Mouse (Mus musculus) C2C12 (cell line): ENCODE results near the gene Usp49. TPM values are rescaled to one million over a fixed set of nuclear protein-coding genes. Genes with fewer than 3 reads are reported as not detected.

Experiments
- H3K27me3 ChIP-seq: one replicate; pipeline ENCODE4 v1.6.1; 2011; ENCODE audit not compliant: control insufficient read depth, insufficient read depth, insufficient read length
- H3K36me3 ChIP-seq: one replicate; pipeline ENCODE4 v1.6.1; 2011; ENCODE audit not compliant: control insufficient read depth, insufficient read depth
- H3K4me3 ChIP-seq: one replicate; pipeline ENCODE4 v1.5.1; 2011; ENCODE audit warnings: mild to moderate bottlenecking, control low read depth; ENCODE audit not compliant: poor library complexity, insufficient read depth, severe bottlenecking
- H3K79me2 ChIP-seq: one replicate; pipeline ENCODE4 v1.6.1; 2011; ENCODE audit not compliant: control insufficient read depth, insufficient read depth
- H3K79me3 ChIP-seq: one replicate; pipeline ENCODE4 v1.6.1; 2011; ENCODE audit warnings: low read depth, control low read depth
- H3ac ChIP-seq: one replicate; pipeline ENCODE3; 2011; ENCODE audit warnings: low read depth; ENCODE audit not compliant: control insufficient read depth, insufficient read length
- CEBPB ChIP-seq: IDR thresholded peaks from one replicate; pipeline ENCODE4 v1.6.1; 2011; ENCODE audit warnings: low read depth, mild to moderate bottlenecking, control low read depth, moderate library complexity
- CTCF ChIP-seq: IDR thresholded peaks from one replicate; pipeline ENCODE4 v1.5.1; 2011; ENCODE audit not compliant: control insufficient read depth, insufficient read depth, insufficient read length
- FOSL1 ChIP-seq: IDR thresholded peaks from one replicate; pipeline ENCODE4 v1.8.0; 2011; ENCODE audit warnings: mild to moderate bottlenecking, low read length; ENCODE audit not compliant: poor library complexity, insufficient read depth, severe bottlenecking
- MAX ChIP-seq: IDR thresholded peaks from one replicate; pipeline ENCODE4 v1.6.1; 2011; ENCODE audit warnings: mild to moderate bottlenecking, control low read depth
- MYOD1 ChIP-seq: IDR thresholded peaks from one replicate; pipeline ENCODE4 v1.6.1; 2011; ENCODE audit warnings: low read depth; ENCODE audit not compliant: control insufficient read depth, insufficient read length
- MYOG ChIP-seq: IDR thresholded peaks from one replicate; pipeline ENCODE4 v1.6.1; 2011; ENCODE audit not compliant: control insufficient read depth, insufficient read length; ENCODE audit errors: extremely low read depth
- USF1 ChIP-seq: IDR thresholded peaks from one replicate; pipeline ENCODE4 v1.6.1; 2011; ENCODE audit warnings: low read depth, mild to moderate bottlenecking, control low read depth, moderate library complexity
- polyA plus RNA-seq: library from polyadenylated mRNA; unstranded; fragments of >200 nt; fragmentation: generic; extraction: Trizol; gene quantifications from one replicate; pipeline ENCODE4 v1.2.1, GENCODE M21; 2012; ENCODE audit warnings: missing spikeins

Gene Usp49
- polyA plus RNA-seq, 1 experiment, result 3.2 TPM

- H3K79me3 ChIP-seq, result no peaks in the 10 kb centered on the region
- TF ChIP-seq CEBPB (no peak), MAX (no peak), USF1 (no peak), CTCF (no peak), MYOD1 (no peak), MYOG (no peak), FOSL1 (no peak)
- H3K79me2 ChIP-seq, result no peaks in the 10 kb centered on the region
- no peaks in the 10 kb centered on the region for H3K27me3 ChIP-seq
- peak overlapping the region; percentile 43 for H3ac ChIP-seq
- H3K4me3 ChIP-seq, result no peak overlapping the region
- no peaks in the 10 kb centered on the region for H3K36me3 ChIP-seq
Measured at GRCm38 (mm10) chr17:47693671-47694441, 63.4 kb downstream of the Usp49 start.

- H3ac ChIP-seq, result peak within 1 kb of the TSS; percentile 75
- H3K79me3 ChIP-seq, result no peaks in the 10 kb centered on the region
- TF ChIP-seq FOSL1, result no peak
- H3K4me3 ChIP-seq, result peak within 1 kb of the TSS; percentile 40
- H3K36me3 ChIP-seq, result no peaks in the 10 kb centered on the region
- no peaks in the 10 kb centered on the region for H3K79me2 ChIP-seq
- H3K27me3 ChIP-seq, result no peaks in the 10 kb centered on the region
Measured at GRCm38 (mm10) chr17:47694442-47694502, 63.8 kb downstream of the Usp49 start, which contains the start of gene Gm21981. Gene Gm21981 (minus strand): TSS chr17:47694455.

GRCm38 (mm10) chr17:47694503-47695336, 64.2 kb downstream of the Usp49 start, which contains the start of gene Prickle4:
Gene Prickle4 (minus strand): TSS chr17:47694736.
- TF ChIP-seq CTCF (peak; percentile 91), MAX (no peak)
- Histone ChIP-seq H3ac (peak within 1 kb of the TSS; percentile 75), H3K36me3 (no peaks in the 10 kb centered on the region), H3K79me2 (no peaks in the 10 kb centered on the region), H3K4me3 (peak within 1 kb of the TSS; percentile 40), H3K27me3 (no peaks in the 10 kb centered on the region), H3K79me3 (no peaks in the 10 kb centered on the region)

- no peak for TF ChIP-seq CTCF
- no peak for TF ChIP-seq FOSL1
- no peak for TF ChIP-seq USF1
- TF ChIP-seq MAX, result no peak
- no peak for TF ChIP-seq MYOD1
- no peak for TF ChIP-seq MYOG
- TF ChIP-seq CEBPB, result no peak
- Histone ChIP-seq H3ac (peak overlapping the region; percentile 75), H3K4me3 (peak overlapping the region; percentile 40), H3K27me3 (no peaks in the 10 kb centered on the region), H3K79me2 (no peaks in the 10 kb centered on the region), H3K36me3 (no peaks in the 10 kb centered on the region), H3K79me3 (no peaks in the 10 kb centered on the region)
Measured at GRCm38 (mm10) chr17:47695337-47695710, 64.8 kb downstream of the Usp49 start.

- no peaks in the 10 kb centered on the region for H3K36me3 ChIP-seq
- TF ChIP-seq MYOG (no peak), MAX (no peak), CTCF (no peak), USF1 (no peak), MYOD1 (no peak), CEBPB (no peak), FOSL1 (no peak)
- H3K4me3 ChIP-seq, result no peak overlapping the region
- no peaks in the 10 kb centered on the region for H3K79me3 ChIP-seq
- no peaks in the 10 kb centered on the region for H3K27me3 ChIP-seq
- H3K79me2 ChIP-seq, result no peaks in the 10 kb centered on the region
- H3ac ChIP-seq, result no peak overlapping the region
Measured at GRCm38 (mm10) chr17:47698156-47698555, 67.7 kb downstream of the Usp49 start.

- no peaks in the 10 kb centered on the region for H3K36me3 ChIP-seq
- no peaks in the 10 kb centered on the region for H3K27me3 ChIP-seq
- H3K79me3 ChIP-seq, result no peaks in the 10 kb centered on the region
- no peak overlapping the region for H3K4me3 ChIP-seq
- H3K79me2 ChIP-seq, result no peaks in the 10 kb centered on the region
- no peak overlapping the region for H3ac ChIP-seq
- no peak for TF ChIP-seq MYOD1
- TF ChIP-seq USF1, result no peak
- TF ChIP-seq CEBPB, result no peak
- TF ChIP-seq MAX, result no peak
- no peak for TF ChIP-seq FOSL1
- no peak for TF ChIP-seq CTCF
- no peak for TF ChIP-seq MYOG
Measured at GRCm38 (mm10) chr17:47699055-47699454, 68.6 kb downstream of the Usp49 start.
